In genomic region chr10:26771938-26772623, GRCm38 (mm10) we compare ENCODE assay signal across 8 mouse cellular contexts. TPM values are rescaled to one million over a fixed set of nuclear protein-coding genes. Genes with fewer than 3 reads are reported as not detected.
DNase-seq lines count a peak whose midpoint lies in the region; ATAC-seq and TF ChIP-seq lines count a peak whose summit lies in the region.

No protein-coding gene starts in this region.

- peak overlapping the region; percentile 44 to 64 for H3K4me3 ChIP-seq in ES-E14 (ENCODE audit: insufficient read depth in 1 of 2, low read depth in 1 of 2, low read length in 2 of 2, poor library complexity in 1 of 2, severe bottlenecking in 1 of 2)
- H3K4me3 ChIP-seq in forebrain, embryonic 15.5 days: peak overlapping the region; percentile 54
- peak overlapping the region; percentile 52 for H3K4me3 ChIP-seq in neural tube, embryonic 14.5 days (ENCODE audit: low read depth, low read length)

- no peaks in the 10 kb centered on the region for H3K27me3 ChIP-seq in forebrain, embryonic 15.5 days
- no peaks in the 10 kb centered on the region for H3K27me3 ChIP-seq in neural tube, embryonic 14.5 days (ENCODE audit: control insufficient read depth, insufficient read depth, low read length)

- intact Hi-C loops in heart, postnatal 14 days (cut with DNase I): loop anchor here (5.0 kb wide), 2 partner anchors 35 to 55 kb away; no protein-coding TSS in a partner anchor

- no peaks in the 10 kb centered on the region for H3K9me3 ChIP-seq in ES-E14 (ENCODE audit: control insufficient read depth, insufficient read depth, low read depth, low read length)
- no peaks in the 10 kb centered on the region for H3K9me3 ChIP-seq in forebrain, embryonic 15.5 days
- H3K9me3 ChIP-seq in neural tube, embryonic 14.5 days (ENCODE audit: control insufficient read depth, low read length): no peaks in the 10 kb centered on the region

- H3K4me1 ChIP-seq in ES-E14 (ENCODE audit: control insufficient read depth in 2 of 2, insufficient read depth in 2 of 2, low read length in 2 of 2, poor library complexity in 1 of 2): peaks cover 0 to 3% of the 10 kb centered on the region in 2 experiments; a peak in 1 of 4 replicates
- H3K4me1 ChIP-seq in forebrain, embryonic 15.5 days: peaks cover 18% of the 10 kb centered on the region
- 0 out of 2 replicates have a peak, but pooled peaks cover 2% of the 10 kb centered on the region for H3K4me1 ChIP-seq in neural tube, embryonic 14.5 days (ENCODE audit: control insufficient read depth, insufficient read depth, low read length)

- H3K4me2 ChIP-seq in forebrain, embryonic 15.5 days (replicated peaks): peak overlapping the region; percentile 80
- H3K4me2 ChIP-seq in neural tube, embryonic 14.5 days (ENCODE audit: low read depth, low read length): peak overlapping the region; percentile 95

- 7% methylated on average over 15 of the region's 15 CpGs for WGBS in forebrain, embryonic 15.5 days
- WGBS in large intestine, adult 2 months: 4% methylated on average over 15 of the region's 15 CpGs
- 7% methylated on average over 15 of the region's 15 CpGs for WGBS in neural tube, embryonic 14.5 days

- no peaks in the 10 kb centered on the region for H3K36me3 ChIP-seq in ES-E14 (ENCODE audit: control insufficient read depth, insufficient read depth, low read length, poor library complexity, severe bottlenecking)
- no peaks in the 10 kb centered on the region for H3K36me3 ChIP-seq in forebrain, embryonic 15.5 days
- H3K36me3 ChIP-seq in neural tube, embryonic 14.5 days (ENCODE audit: control insufficient read depth, insufficient read depth, low read length): no peaks in the 10 kb centered on the region

- DNase-seq in ES-E14 (ENCODE audit: low read depth, low spot score): peak; percentile 50
- peak; percentile 8 for DNase-seq in cerebellum, adult 11 months
- DNase-seq in heart, postnatal 14 days: peak; percentile 85 to 86
- peak; percentile 76 for DNase-seq in large intestine, adult 2 months (ENCODE audit: low read depth, low spot score)
- DNase-seq in lung, adult 18-20 months: peak; percentile 90 to 91
- peak; percentile 81 for DNase-seq in testis, postnatal 10 days (ENCODE audit: low spot score)

- peak overlapping the region; percentile 20; the same call in 1 of the 2 replicates for H3K9ac ChIP-seq in ES-E14 (ENCODE audit: insufficient read depth, low read depth, low read length, poor library complexity, severe bottlenecking)
- H3K9ac ChIP-seq in forebrain, embryonic 15.5 days (replicated peaks): peak overlapping the region; percentile 49
- peak overlapping the region; percentile 50 for H3K9ac ChIP-seq in neural tube, embryonic 14.5 days (replicated peaks; ENCODE audit: low read depth, low read length)

- peak; percentile 95 for ATAC-seq in forebrain, embryonic 15.5 days (replicated peaks)
- ATAC-seq in neural tube, embryonic 14.5 days (ENCODE audit: low read depth): peak; percentile 96

- in situ Hi-C loops in ES-E14 (cut with MboI; ENCODE audit: low sequenced_read_pairs in 2 of 2, unreplicated experiment in 2 of 2): no loop called here

- H3K27ac ChIP-seq in ES-E14 (ENCODE audit: insufficient read depth, low read depth, low read length, poor library complexity, severe bottlenecking): no peak overlapping the region
- H3K27ac ChIP-seq in forebrain, embryonic 15.5 days (replicated peaks): peak overlapping the region; percentile 83
- H3K27ac ChIP-seq in neural tube, embryonic 14.5 days (ENCODE audit: low read depth, low read length): peak overlapping the region; percentile 83

TF ChIP-seq in ES-E14, 5 proteins besides CTCF, POLR2A, EP300 and RAD21:
- TF ChIP-seq ZNF384 (IDR thresholded peaks at IDR 0.05; ENCODE audit: low read depth, low read length) (peak; percentile 89), MAFK (IDR thresholded peaks at IDR 0.05; ENCODE audit: insufficient read depth, low read depth, low read length) (no peak)

RNA-seq across cellular contexts. Expression of gene Arhgap18, which starts 18.9 kb away (rescaled TPM):
- 1.6 and 3.1 TPM in 2 replicates for total RNA-seq in ES-E14 (2012; rRNA removed)
- 14.1 and 14.4 TPM in 2 replicates for polyA plus RNA-seq in forebrain, embryonic 15.5 days (2015; fragmentation: Nextera tagmentation; extraction: Ambion mirVana)
- 10 to 100 TPM; 27.6 to 27.8 TPM for total RNA-seq in heart, postnatal 14 days (2021)
- 3.7 and 8.0 TPM in 2 replicates for polyA plus RNA-seq in large intestine, adult 2 months (2012; rRNA removed)
- polyA plus RNA-seq in neural tube, embryonic 14.5 days (2014; fragmentation: Nextera tagmentation; extraction: Ambion mirVana): 10.0 and 11.6 TPM in 2 replicates

Comparison
In these comparisons a context has a peak if more than half of its experiments do, and no peak if none do; other contexts are left out.
1. DNase-seq: peak in every context shown above with its lines; median percentile 90 in lung, adult 18-20 months; 86 in heart, postnatal 14 days; 81 in testis, postnatal 10 days; 76 in large intestine, adult 2 months; 50 in ES-E14; 8 in cerebellum, adult 11 months.